11 mouse cellular contexts compared by ENCODE assay signal in the genomic region with DNA sequence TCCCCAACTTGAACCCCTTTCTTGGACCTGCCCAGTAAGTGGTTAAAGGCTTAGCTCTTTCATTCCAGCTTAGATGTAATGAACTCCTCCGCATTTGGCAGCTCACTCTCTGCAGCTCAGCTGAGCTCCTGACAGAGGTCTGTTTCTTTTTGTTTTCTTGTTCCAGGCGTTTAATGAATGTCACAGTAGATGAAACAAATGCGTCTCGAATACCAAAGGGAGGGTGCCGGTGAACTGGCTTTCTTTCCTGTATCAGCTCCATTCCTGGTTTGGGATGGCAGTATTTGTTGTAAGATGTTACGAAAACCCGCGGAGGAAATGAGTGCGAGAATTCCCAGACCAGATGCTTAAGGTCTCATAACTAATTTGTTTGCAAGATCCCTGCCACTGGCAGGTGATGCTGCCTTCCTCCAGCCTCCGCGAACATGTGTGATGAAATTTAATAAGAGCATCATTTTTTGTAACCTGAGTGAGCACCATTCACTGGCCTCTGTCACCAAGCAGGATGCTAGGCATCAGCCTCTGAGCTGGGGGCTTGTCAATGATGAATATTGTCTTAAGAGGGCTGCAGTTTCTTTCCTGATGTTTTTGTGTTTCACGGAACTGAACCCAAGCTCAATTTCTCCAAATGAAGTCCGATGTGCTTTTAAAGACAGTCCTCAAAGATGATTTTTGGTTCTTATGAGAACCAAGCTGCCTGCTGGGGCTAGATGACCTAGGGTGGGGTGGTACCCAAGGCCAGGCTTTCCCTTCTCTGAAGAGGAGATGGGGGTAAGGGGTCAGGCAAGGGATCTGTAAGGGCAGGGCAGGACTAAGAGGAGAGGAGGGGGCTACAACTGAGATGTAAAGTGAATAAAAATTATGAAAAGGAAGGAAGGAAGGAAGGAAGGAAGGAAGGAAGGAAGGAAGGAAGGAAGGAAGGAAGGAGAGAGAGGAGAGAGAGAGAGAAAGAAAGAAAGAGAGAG.
DNase-seq lines count a peak whose midpoint lies in the region; ATAC-seq and TF ChIP-seq lines count a peak whose summit lies in the region.
"Had no signal": no experiment of that assay in that cellular context is flagged by ENCODE, and none has a peak within 500 bp of the region (broad histone marks: within the 10 kb centered on the region; RNA-seq: fewer than 3 reads in every experiment).

No protein-coding gene starts in this region.

- H3K36me3 ChIP-seq in limb, embryonic 13.5 days = no peaks in the 10 kb centered on the region
- H3K36me3 ChIP-seq in intestine, postnatal 0 days (ENCODE audit: control insufficient read depth, insufficient read depth) = no peaks in the 10 kb centered on the region
- H3K36me3 ChIP-seq: lung, embryonic 15.5 days had no signal

- no peak overlapping the region for H3K9ac ChIP-seq in limb, embryonic 13.5 days
- no peak overlapping the region for H3K9ac ChIP-seq in intestine, postnatal 0 days (ENCODE audit: low read depth, low read length)
- H3K9ac ChIP-seq: lung, embryonic 15.5 days had no signal

- 31% methylated on average over 13 of the region's 13 CpGs for WGBS in limb, embryonic 13.5 days
- WGBS in intestine, postnatal 0 days = 37% methylated on average over 13 of the region's 13 CpGs

- no peak overlapping the region for H3K4me3 ChIP-seq in limb, embryonic 13.5 days
- no peak overlapping the region for H3K4me3 ChIP-seq in intestine, postnatal 0 days (ENCODE audit: low read depth, low read length)
- H3K4me3 ChIP-seq: lung, embryonic 15.5 days had no signal

- peak; percentile 6 for DNase-seq in urinary bladder, postnatal 14 days (ENCODE audit: low spot score)
- no peak for DNase-seq in urinary bladder, adult 2 months (ENCODE audit: low spot score)
- peak; percentile 10 to 26 for DNase-seq in frontal cortex, postnatal 36 days (ENCODE audit: low spot score in 2 of 2)
- DNase-seq in lung, adult 18-20 months = no peak
- DNase-seq in spleen, postnatal 36 days (ENCODE audit: low spot score in 2 of 2) = no peak
- DNase-seq: gastrocnemius, postnatal 14 days; kidney, adult 8-10 months; thymus, postnatal 36 days had no signal

- 0 out of 2 replicates have a peak, but pooled peaks cover 3% of the 10 kb centered on the region for H3K27me3 ChIP-seq in limb, embryonic 13.5 days
- H3K27me3 ChIP-seq in intestine, postnatal 0 days (replicated peaks; ENCODE audit: control insufficient read depth, insufficient read depth, low read length) = no peaks in the 10 kb centered on the region
- H3K27me3 ChIP-seq: lung, embryonic 15.5 days had no signal

- H3K4me1 ChIP-seq in limb, embryonic 13.5 days = peaks cover 9% of the 10 kb centered on the region; the same call in 1 of the 2 replicates
- no peaks in the 10 kb centered on the region for H3K4me1 ChIP-seq in intestine, postnatal 0 days (replicated peaks; ENCODE audit: control insufficient read depth, insufficient read depth, low read length)
- H3K4me1 ChIP-seq: lung, embryonic 15.5 days had no signal

- no peak for ATAC-seq in limb, embryonic 13.5 days (ENCODE audit: low FRiP score, low read depth)
- no peak for ATAC-seq in intestine, postnatal 0 days

- peak overlapping the region; percentile 38 for H3K4me2 ChIP-seq in limb, embryonic 13.5 days (replicated peaks)
- H3K4me2 ChIP-seq in intestine, postnatal 0 days (replicated peaks; ENCODE audit: low read depth) = no peak overlapping the region
- H3K4me2 ChIP-seq: lung, embryonic 15.5 days had no signal

- no peak overlapping the region for H3K27ac ChIP-seq in limb, embryonic 13.5 days
- no peak overlapping the region for H3K27ac ChIP-seq in intestine, postnatal 0 days (ENCODE audit: low read depth, low read length)
- H3K27ac ChIP-seq: lung, embryonic 15.5 days had no signal

- H3K9me3 ChIP-seq in limb, embryonic 13.5 days = no peaks in the 10 kb centered on the region
- no peaks in the 10 kb centered on the region for H3K9me3 ChIP-seq in intestine, postnatal 0 days (ENCODE audit: control insufficient read depth)
- H3K9me3 ChIP-seq: lung, embryonic 15.5 days had no signal

- no peak for TF ChIP-seq CTCF in intestine, postnatal 0 days (IDR thresholded peaks at IDR 0.05; ENCODE audit: low read depth)

Comparison
In these comparisons a context has a peak if more than half of its experiments do, and no peak if none do; other contexts are left out.
1. DNase-seq: peak in urinary bladder, postnatal 14 days (single experiment) and frontal cortex, postnatal 36 days (2 of 2); none in urinary bladder, adult 2 months (single experiment), lung, adult 18-20 months (0 of 2) and spleen, postnatal 36 days (0 of 2).